Mouse (Mus musculus): ENCODE measurements around the gene Gtf2i.

The Gtf2i gene

DNA sequence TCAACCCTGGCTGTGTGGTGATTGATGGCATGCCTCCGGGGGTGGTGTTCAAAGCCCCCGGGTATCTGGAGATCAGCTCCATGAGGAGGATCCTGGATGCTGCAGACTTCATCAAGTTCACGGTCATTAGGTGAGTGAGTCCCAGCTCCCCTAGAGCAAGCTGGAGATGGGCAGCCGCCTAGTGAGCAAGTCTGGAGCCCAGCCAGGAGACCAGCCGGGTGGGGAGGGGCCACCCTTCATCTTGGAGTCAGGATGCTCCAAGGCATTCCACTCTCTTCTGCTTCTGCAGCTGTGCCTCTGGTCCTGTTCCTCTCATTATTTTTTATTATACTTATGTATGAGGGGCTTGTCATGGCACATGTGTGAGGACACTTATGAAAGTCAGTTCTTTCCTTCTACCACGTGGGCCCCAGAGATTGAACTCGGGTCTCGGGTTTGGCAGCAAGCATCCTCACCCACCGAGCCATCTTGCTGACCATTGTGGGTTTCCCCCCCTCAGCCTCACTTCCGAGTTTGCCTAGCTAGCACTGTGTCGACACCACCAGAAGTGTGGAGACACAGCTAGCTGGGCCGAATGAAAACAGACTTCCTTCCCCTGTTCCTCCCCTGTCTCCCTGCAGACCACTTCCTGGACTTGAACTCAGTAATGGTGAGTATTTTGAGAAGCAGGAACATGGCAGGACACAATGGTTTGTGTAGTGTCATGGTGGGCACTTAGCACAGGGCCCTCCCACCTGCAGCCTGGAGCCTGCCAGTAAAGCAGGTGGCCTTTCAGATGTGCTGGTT is 100.3 kb downstream of the Gtf2i start:
- DNase-seq (ENCODE audit: low spot score in 2 of 2), result no peak

DNA sequence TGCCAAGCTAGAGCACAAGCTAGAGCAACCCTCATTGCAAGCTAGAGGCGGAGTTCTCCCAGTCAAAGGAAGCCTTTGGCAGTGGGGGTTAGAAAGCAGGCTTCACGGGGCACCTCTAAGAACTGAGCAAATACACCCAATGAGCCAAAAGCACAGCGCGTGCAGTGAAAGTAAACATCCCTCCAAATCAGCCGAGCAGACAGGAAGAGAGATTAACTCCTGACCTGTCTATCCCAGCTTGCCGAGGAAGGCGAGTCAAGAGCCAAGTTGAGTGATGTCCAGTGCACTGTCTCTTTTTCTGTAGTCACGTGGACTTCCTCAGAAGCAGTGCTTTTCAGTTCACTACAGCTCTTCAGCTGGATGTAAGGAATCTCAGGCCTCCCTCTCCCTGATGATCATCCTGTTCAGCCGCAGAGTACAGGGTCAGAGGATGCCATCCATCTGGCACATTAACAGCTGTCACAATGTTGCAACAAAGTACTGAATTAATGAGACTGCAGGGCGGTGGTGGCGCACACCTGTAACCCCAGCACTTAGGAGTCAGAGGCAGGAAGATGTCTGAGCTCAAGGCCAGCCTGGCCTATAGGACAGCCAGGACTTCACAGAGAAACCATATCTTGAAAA is 104.5 kb downstream of the Gtf2i start:
- DNase-seq (ENCODE audit: low spot score in 2 of 2), result no peak

DNA sequence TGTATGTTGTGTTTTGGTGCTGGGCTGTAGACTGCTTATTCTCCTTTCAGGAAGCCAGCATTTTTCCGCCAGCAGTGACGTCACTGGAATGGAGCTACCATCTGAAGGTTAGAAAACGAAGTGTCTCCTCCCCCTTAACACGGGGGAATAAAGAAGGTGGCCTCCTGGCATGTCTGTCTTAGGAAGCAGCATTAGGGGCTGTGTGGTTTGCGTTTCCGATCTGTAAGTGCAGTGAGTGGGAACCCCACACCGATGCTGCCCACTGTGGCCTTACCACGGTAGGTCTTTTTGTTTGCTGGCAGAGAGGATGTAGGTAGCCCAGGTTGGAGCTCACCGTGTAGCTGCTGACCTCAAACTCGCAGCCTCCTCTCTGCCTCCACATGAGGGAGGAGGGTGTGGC is 107.8 kb downstream of the Gtf2i start:
- no peak for DNase-seq (ENCODE audit: low spot score in 2 of 2)

DNA sequence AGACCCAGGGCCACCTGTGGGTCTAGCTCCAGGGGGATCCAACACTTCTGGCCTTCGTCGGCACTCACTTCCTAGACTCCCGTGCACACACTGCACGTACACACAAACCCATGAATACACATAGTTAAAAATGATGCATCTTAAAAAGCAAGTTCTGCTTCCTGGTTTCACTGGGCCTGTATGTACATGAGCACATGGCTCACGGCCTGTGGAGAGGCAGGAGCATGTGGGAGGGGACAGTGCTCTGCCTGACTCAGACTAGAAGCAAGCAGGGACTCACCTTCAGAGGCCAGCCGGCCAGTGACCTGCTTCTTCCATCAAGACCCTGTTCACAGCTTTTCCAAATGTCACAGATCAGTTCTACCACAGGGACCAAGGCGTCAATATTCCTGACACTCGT is 120.9 kb downstream of the Gtf2i start:
- DNase-seq (ENCODE audit: low spot score in 2 of 2), result no peak

DNA sequence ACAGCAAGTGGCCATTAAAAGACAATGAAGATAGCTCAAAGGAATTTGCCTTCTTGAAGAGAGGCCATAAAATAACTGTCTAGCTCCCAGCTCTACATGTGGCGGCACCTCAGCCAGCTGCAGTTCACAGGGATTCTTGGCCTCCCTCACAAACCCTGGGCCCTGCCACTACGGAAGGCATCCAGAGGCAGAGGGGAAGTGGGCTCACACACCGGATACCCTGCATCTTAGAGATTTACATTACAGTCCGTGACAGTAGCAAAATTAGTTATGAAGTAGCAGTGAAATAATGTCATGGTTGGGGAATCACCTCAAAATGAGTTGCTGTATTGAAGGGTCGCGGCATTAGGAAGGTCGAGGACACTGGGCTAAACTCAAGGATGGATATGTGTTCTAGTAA is 126.0 kb downstream of the Gtf2i start:
- no peak for DNase-seq (ENCODE audit: low spot score in 2 of 2)
